Mouse (Mus musculus): ENCODE results near the gene 2700097O09Rik.
"Not testable (repeated sequence)": the region's sequence is repeated elsewhere in the genome, so short reads cannot be mapped to it uniquely, and the experiment has no call there.

2700097O09Rik gene

DNA sequence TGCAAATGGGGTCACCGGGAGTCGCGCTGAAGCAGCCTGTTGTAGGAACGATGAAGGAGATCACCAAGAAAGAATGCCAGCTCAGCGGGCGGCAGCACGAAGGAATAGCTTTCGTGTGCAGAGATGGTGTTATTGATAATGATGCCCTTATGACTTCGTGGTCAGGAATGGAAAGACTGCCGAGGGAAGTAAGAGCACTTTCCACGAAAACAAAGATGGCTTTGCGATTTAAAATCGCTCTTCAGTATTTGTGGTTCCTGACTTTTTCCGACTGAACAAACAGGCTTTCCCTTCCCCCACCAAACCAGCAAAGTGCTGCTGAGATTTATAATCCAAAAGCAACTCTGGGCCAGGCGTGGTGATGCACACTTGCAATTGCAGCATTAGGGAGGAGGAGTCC lies 38.9 kb downstream of the 2700097O09Rik start:
- no peak for ATAC-seq (ENCODE audit: low TSS enrichment)

DNA sequence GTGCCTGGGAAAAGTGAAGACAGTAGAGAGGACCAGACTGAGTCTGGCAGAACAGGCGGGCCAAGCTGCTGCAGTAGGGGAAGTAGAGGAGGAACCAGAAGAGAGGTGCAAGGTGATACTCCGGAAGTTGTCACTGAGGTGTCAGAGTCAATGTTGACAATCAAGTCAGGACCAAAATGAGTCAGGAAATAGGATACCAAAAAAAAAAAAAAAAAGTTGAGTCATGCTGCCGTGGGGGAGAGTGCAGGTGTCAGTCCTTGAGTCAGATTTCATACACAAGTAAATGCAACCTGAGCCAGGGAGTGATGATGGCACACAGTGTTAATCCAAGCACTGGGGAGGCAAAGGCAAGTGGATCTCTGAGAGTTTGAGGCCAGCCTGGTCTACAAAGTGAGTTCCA lies 52.8 kb downstream of the 2700097O09Rik start:
- ATAC-seq (ENCODE audit: low TSS enrichment), result no peak

DNA sequence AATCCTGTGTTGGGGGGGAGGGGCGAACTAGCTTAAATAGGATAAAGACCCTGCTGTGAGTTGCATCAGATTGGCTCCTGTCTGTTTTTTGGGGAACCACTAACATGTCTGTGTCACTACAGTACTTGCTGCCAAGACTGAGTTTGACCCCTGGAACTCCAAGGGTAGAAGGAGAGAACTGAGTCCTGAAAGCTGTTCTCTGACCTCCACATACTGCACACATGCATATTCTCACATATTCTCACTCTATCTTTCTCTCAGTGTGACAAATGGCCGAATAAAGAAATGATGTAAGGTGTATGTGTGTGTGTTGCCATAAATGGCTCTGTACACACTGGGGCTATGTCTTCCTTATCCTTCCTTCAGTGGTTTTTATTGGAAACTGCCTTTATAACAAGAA lies 56.6 kb downstream of the 2700097O09Rik start:
- no peak for ATAC-seq (ENCODE audit: low TSS enrichment)

DNA sequence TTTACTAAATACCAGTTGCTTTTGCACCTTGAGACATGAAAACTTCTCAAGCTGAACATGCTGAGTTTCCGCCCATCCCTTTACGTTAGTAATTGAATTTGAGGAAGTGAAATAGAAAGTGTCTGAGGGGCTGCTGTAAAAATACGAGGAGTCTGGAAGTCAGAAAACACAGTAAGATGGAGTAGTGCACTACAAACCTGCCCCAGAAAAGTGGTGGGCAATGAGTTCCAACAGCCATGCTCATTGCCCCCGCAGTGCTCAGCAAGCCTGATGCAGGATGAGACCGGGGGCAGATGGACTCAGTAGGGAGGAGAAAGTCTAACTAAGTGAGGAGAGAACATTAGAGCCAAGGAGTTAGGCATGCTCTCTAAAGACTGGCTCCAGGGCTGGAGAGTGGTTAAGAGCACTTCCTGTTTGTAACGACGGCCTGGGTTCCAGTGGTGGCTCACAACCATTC lies 60.5 kb downstream of the 2700097O09Rik start:
- ATAC-seq (ENCODE audit: low TSS enrichment), result no peak

DNA sequence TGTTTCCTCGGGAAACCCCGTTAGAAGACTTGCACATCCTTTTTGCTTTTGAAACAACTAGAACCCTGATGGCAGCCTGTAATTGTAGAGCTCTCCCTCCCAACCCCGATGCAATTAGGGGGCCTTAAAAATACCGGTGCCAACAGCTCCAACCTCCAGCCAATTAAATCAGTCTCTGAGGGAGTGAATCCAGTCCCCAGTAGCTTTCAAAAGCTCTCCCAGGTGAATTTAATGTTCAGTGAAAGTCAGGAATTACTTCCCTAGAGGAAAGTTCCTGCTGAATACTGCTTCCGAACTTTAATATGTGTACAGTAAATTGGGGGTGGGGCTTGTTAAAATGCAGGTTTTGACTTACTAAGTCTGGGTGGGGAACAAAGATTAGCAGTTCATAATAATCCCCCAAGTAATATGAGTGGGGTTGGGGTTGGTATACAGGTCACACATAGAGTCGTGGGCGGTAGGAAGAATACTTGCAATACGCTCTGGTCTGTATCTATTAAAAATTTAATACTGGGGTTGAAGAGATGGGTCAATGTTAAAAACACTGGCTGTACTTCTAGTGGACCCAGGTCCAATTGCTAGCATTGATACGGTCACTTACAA lies 62.7 kb downstream of the 2700097O09Rik start:
- no peak for ATAC-seq (ENCODE audit: low TSS enrichment)

DNA sequence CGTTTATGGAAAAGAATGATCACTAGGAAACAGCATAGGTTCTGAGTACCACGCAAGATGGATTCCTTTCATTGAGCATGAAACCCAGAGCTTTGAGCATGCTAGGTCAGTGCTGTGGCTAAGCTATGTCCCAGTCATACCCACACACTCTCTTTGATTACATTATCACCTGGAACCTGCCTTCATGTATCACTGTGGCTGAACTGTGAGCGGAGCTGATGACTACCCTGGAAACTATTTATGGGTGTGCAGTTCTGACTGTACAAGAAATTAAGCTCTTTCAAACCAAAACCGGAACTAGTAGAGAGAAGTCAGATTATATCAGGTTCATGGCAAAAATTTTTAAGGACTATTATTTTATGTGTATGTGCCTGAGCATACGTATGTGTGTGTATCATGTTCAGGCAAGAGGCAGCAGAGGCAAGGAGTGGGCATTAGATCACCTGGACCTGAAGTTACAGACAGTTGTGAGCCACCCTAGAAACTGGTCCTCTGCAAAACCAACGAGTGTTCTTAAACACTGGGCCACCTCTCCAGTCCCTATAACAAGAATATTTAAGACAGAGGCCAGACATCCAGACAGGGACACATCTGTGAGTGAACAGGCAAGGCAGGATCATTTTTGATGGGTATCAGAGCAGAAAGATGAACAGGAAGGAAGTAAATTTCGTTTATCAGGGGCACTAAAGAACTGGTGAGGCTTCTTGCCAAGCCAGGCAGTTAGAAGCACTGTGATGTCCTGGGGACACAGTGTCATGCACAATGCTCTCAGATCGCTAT lies 63.4 kb downstream of the 2700097O09Rik start:
- no peak for ATAC-seq (ENCODE audit: low TSS enrichment)

DNA sequence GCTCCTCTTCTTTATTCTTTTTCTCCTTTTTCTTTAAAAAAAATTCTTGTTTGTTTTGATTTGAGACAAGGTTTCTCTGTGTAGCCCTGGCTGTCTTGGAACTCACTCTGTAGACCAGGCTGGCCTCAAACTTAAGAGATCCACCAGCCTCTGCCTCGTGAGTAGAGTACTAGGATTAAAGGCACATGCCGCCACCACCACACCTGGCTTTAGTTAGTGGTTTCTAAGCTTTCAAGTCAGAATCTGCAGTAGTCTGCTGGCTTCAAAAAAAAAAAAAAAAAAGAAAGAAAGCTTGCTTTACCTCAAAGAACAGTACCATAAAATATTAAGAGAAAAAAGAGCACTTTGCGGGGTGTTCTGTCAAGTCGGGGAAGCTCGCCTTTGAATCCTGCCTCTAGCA lies 64.5 kb downstream of the 2700097O09Rik start:
- no peak for ATAC-seq (ENCODE audit: low TSS enrichment)

DNA sequence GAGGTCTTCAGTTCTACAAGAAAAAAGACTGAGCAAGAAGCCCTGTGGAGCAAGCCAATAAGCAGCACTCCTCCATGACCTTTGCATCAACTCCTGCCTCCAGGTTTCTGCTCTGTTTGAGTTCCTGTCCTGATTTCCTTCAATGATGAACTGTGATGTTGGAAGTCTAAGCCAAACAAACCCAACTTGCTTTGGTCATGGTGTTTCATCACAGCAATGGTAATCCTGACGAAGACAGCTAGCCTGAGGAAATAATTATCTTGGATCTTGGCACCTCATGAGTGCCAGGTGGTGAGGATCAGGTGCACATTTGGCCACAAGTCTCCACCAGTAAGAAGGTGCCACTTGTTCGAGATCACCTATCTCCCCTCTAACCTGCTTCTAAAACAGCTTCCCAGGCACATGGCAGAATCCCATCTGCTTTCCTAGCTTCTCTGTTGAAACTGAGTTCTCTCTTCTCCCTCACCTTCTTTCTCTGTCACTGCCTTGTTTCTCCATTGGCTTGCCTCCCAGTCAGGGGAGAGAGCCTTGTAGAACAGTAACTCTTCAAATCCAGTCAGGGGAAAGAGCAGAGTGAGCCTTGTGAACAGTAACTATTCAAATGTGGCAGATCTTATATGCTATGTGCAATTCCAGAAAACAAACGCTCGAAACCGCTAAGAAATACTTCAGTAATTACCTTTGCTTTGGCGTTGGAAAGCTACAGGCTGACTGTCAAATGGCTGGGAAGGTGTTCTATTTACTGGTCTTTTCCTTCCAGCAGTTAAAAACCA lies 66.1 kb downstream of the 2700097O09Rik start, which contains the start of gene Baz1a:
TSS of gene Baz1a (minus strand) at position 723 of the 773 bp plus-strand sequence.
- ATAC-seq (ENCODE audit: low TSS enrichment), result no peak

DNA sequence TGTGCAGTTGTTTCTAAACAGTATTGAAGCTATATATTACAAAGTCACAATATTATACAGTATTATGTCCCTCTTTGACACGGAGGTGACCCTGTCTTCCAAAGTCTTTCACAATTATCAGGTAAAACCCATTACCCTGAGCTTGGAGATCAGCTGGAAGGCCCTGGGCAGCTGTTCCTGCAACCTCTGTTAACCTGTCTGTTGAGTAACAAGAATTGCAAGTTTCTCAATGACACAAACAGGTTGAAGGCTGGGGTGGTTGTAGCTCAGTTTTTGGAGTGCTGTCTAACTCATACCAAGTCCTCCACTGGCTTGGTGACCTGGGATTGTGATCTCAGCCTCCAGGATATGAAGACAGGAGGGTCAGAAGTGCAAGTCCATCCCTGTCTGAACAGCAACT lies 66.9 kb downstream of the 2700097O09Rik start:
- ATAC-seq (ENCODE audit: low TSS enrichment), result no peak

DNA sequence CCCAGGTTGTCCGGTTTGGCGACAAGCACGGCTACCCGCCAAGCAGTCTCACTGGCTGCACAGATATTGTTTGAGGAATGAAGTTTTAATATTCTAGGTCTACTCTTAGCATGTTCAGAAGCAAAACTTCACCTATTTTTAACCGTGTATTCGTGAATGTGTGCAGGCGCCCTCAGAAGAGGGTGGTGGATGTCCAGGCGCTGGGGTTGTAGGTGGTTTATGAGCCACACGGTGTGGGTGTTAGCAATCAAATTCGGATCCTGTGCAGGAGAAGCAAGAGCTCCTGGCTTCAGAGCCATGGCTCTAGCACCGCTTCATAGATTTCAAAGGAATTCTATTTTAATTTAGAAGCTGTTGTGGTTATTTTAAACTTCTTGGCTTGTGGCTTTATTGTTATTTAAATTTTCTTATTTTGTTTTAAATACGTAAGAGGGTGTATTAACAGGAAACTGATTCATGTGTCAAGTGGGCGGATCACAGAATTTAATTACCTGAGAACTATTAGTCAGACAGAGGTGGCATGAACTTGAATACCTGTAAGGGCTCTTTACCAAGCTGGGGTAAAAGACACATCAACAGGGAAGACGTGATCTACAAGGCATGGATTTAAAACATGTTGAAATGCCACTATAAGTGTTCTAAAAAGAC lies 72.4 kb downstream of the 2700097O09Rik start:
- peak; percentile 92 for ATAC-seq (ENCODE audit: low TSS enrichment)

DNA sequence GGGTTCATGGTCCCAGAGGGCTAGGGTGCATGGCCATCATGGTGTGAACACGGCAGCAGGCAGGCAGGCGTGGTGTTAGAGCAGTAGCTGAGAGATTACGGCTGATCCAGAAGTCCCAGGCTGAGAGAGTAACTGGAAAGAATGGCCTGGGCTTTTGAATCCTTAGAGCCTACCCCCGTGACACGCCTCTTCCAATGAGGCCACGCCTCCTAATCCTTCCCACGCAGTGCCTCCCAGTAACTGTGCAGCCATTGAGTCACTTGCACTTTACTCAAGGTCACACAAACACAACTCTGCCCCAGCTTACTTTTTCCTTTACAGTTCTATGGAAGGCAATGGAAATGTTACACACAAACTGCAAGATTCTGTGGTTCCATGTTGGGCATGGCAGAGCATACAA lies 73.8 kb downstream of the 2700097O09Rik start:
- no peak for ATAC-seq (ENCODE audit: low TSS enrichment)

DNA sequence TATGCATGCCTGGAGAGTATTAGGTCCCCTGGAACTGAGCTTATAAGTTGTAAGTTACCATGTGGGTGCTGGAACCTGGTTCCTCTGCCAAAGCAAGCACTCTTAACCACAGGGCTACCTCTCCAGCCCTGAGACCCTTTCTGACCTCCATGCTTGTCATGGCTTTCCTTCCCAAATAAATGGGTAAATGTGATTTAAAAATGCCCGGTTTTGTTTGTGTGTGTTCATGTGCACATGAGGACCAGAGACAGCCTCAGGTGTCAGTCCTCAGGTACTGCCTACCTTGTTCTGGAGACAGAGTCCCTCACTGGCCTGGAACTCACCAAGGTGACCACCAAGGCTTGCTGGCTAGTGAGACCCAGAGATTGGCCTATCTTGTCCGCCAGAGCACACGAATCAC lies 75.5 kb downstream of the 2700097O09Rik start:
- ATAC-seq (ENCODE audit: low TSS enrichment), result no peak

DNA sequence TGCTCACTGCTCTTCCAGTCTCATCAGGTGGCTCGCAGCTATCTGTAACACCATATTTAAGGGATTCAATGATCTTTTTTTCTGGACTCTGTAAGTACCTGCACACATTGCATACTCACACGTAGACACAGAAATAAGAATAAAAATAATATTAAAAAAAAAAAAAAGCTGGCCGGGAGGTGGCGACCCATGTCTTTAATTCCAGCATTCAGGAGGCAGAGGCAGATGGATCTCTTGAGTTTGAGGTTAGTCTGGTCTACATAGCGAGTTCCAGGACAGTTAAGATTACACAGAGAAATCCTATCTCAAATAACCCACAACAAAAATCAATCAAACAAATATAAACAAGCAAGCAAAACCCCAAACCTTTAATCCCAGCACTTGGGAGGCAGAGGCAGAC lies 76.1 kb downstream of the 2700097O09Rik start:
- ATAC-seq (ENCODE audit: low TSS enrichment), result no peak

DNA sequence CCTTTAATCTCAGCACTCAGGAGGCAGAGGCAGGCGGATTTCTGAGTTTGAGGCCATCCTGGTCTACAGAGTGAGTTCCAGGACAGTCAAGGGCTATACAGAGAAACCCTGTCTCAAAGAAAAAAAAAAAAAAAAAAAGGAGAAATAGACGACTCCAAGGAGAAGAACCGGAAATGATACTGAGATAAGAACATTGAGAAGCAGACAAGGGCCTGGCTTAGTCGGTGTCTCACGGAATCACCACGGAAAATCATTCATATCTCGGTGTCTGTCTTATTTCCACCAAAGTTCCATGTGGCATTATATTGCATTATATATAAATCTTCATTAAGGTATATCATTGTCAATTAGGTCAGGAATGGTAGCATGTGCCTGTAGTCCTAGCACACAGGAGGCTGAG lies 77.4 kb downstream of the 2700097O09Rik start:
- not testable (repeated sequence) for ATAC-seq (ENCODE audit: low TSS enrichment)

DNA sequence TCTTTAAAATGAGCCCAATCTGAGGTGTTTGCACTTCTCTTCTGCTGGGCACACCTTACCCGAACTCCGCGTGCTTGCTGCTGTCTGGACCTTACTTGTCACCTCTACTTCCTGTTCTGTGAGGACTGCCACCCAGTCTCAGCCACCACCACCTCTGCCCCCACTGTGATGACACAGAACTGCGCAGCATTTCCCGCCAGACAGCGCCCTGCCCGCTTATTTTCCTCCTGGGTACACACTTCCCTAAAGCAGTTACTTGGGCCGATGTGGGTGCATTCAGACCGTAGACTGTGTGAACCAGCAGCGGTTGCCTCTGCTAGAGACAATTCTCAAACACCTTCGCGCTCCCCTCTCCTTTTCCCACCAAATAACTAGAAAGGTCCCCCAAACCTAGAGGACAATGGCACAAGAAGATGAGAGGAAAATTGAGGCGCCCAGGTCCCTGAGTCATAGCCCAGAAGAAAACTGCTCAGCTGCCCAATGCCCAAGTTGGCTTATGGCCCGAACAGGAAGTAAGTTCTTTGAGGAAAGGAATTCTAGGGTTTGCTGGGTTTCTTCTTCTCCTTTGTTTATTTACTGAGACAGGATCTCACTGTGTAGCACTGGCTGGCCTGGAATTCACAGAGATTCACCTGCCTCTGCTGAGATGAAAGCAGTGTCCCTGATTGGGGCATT lies 80.8 kb downstream of the 2700097O09Rik start:
- no peak for ATAC-seq (ENCODE audit: low TSS enrichment)

DNA sequence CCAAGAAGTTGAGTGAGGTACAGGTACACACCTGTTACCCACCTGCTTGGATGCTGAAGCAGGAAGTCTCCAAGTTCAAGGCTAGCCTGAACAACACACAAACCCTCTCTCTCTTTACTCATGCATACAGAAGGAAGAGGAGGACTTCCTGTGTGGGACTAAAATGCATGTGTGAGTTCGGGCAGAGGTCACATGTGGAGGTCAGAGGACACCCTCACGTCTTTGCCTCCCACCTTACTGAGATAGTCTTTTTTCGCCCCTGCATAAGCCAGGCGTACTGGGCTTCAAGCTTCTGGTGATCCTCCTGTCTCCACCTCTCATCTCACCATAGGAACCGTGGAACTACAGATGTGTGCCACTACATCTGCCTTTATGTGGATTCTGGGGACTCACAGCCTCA lies 81.5 kb downstream of the 2700097O09Rik start:
- no peak for ATAC-seq (ENCODE audit: low TSS enrichment)

DNA sequence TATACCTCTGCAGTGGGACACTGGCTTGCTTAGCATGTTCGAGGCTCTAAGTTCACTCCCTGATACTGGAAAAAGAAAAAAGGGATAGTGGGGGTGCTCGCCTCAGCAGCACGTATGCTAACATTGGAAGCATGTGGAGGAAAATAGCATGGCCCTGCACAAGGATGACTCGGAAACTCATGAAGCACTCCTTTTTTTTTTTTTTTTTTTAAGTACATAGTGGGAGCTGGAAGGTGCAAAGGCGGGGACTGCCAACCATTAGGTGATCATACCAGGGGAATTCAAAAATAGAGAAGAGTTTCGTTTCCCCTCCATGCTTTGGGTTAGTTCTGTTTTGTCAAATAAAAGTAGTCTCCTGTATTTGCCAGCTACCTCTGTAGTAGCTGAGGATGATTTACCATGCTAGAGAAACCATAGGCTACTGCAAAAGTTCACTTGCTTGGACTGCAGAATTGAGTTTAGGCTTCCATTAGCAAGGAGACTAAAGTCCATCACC lies 82.9 kb downstream of the 2700097O09Rik start:
- ATAC-seq (ENCODE audit: low TSS enrichment), result no peak

DNA sequence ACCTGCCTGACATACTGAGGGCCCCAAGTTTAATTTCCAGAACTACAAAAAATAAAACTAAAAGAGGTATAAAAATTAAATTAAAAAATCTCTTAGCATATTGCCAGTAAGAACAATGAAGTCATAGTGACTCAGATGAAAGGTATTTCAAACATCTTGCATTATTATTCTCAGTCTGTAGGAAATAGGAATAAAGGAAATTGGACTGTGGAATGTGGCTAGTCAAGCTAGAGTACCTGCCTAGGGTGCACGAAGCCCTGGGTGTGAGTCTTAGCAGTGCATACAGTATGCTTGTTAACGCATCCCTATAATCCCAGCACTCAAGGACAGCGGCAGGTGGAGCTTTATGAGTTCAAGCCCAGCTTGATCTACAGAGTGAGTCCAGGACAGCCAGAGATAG lies 83.9 kb downstream of the 2700097O09Rik start:
- no peak for ATAC-seq (ENCODE audit: low TSS enrichment)
